Mouse (Mus musculus) bone marrow, adult 2 months (tissue): ENCODE results near the gene Gnb1.

ENCODE experiments used
- CTCF ChIP-seq: fragments of 200-500 bp; IDR thresholded peaks from 2 replicates; pipeline ENCODE4 v1.5.1; 2011; ENCODE audit warnings: low read length, control low read depth; ENCODE audit not compliant: control insufficient read depth, insufficient read depth
- POLR2A ChIP-seq: fragments of 200-500 bp; IDR thresholded peaks from 2 replicates; pipeline ENCODE4 v1.6.1; 2011; ENCODE audit warnings: low read depth, mild to moderate bottlenecking, control low read depth, low read length, borderline replicate concordance; ENCODE audit not compliant: control insufficient read depth

GRCm38 (mm10) chr4:155482125-155482480 lies 9.1 kb upstream of the Gnb1 start:
- no peak for TF ChIP-seq POLR2A
- no peak for TF ChIP-seq CTCF
